Mouse (Mus musculus) gastrocnemius, postnatal 14 days (tissue): ENCODE measurements around the gene Aanat. TPM values are rescaled to one million over a fixed set of nuclear protein-coding genes. Genes with fewer than 3 reads are reported as not detected.

Source experiments
- DNase-seq: peaks from one replicate; pipeline ENCODE4 v3.0.0; 2021; ENCODE audit warnings: mixed read lengths
- intact Hi-C: fragments of 180-260 bp; cut with DNase I; formaldehyde crosslinking; loops from one replicate; pipeline ENCODE4 v1.15.1; 2025; ENCODE audit warnings: low total_unique reads
- total RNA-seq, 2 experiments: library from RNA; stranded (reverse); gene quantifications; 2 replicates each; pipeline ENCODE4 v1.2.3; 2021

Gene Aanat
- total RNA-seq, 2 experiments from 2014 or later = not detected

DNA sequence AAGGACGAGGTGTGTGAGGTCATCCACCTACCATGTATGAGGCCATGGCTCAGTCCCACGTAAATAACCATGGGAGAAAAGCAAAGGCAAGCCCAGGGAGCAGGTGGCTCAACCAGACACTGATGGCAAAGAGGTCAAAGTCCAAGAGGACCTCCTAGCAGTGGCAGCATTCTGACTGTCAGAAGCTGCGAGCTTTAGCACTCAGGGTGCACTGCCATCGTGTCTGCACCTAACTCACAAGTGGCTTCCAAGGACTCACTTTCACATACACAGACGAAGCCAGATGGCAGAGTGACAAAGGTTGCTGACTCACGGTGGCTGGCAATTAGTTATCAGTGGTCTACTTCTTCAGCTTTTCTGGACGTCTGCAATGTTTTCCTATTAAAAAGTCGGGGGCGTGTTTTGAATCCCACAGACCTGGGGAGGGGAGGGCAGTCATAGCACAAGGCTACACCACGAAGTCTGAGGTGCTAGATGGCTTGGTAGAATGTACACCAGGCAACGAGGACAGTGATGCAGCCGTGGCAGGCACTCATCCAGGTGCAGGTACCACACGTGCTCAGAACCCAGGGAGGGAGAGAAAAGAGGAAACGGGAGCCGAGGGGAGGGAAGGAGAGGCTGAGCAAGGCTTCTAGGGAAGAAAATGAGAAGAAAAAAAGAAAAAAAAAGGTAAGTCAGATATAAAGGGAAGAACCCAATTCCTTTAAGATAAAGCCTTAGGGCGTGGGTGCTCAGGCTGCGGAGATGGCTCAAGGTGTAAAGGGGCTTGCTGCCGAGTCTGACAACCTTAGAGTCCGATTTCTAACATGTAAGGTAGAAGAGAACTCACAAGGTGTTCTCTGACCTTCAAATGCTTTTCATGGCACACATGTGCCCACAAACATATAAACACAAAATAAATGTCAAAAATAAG, 14.2 kb upstream of the Aanat start:
- no peak for DNase-seq

DNA sequence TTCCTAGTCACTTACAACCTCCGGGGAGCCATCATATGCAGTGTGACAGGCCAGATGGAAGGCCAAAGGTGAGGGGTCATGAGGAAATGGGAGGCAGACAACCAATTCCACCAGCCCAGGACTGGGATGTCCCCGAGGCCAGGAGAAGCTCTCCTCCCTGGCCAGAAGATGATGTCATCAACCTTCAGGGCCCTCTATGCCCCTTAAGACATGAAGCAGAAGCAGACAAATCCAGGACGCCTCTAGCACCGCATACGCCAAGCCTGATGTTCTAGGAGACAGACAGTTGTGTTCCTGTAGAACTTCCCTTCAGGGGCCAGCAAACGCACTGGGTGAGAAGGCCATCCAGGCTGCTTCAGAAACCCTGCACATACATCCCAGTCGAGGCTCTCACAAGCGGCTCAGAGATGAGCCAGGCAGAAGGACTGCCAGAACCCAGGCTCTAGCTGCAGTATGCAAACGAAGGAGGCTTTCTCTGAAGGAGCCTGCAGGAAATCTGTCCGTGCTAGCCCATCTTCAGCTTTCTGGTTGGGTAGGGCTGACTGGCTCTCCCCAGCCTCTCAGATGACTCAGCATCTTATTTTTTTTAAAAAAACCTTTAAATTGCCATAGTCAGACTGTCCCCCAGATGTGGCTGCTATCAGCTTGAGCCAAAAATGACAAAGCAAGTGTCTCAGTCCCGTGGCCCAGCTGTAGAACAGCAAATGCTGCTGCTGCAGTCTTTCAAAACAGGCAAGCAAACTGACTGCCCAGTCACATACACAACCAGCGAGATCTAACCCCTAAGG, 13.3 kb upstream of the Aanat start:
- intact Hi-C loops = no loop called here
- no peak for DNase-seq

More for the DNA sequence above, 14.2 kb upstream of the Aanat start:
- intact Hi-C loops = no loop called here

DNA sequence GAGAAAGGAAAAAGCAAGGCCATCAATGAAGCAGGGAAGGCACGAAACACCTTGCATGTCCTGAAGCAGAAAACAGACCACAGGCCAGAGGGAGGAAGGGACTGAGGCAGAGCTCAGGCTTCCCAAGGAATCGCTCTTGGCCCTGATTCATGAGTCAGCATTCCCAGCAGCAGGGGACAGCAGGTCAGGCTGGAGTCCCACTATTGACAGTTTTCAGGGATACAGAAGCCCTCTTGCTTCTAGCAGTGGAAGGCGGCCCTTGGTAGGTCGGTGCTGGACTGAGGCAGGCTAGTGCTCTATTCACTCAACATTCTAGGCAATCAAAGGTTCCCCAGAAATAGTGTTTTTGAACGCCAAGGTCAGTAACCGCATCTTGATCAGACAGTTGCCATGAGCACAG, 11.7 kb upstream of the Aanat start:
- intact Hi-C loops = no loop called here
- DNase-seq = no peak

DNA sequence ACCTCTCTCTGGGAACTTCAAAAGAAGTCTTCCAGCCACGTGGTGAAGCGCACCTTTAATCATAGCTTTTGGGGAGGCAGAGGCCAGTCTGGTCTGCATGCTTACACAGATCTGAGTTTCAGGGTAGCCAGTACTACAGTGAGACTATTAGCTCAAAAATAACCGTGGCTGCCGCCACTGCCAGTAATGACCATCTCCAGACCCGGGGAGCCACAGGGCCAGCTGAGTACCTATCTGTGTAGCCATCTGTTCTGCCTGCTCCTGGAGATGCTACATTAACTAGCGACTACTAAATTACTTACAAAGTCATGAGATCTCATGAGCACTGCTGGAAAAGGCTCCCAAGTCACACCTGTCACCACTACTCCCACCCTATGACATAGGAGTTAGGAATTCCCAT, 11.2 kb upstream of the Aanat start:
- intact Hi-C loops = no loop called here
- DNase-seq = no peak

DNA sequence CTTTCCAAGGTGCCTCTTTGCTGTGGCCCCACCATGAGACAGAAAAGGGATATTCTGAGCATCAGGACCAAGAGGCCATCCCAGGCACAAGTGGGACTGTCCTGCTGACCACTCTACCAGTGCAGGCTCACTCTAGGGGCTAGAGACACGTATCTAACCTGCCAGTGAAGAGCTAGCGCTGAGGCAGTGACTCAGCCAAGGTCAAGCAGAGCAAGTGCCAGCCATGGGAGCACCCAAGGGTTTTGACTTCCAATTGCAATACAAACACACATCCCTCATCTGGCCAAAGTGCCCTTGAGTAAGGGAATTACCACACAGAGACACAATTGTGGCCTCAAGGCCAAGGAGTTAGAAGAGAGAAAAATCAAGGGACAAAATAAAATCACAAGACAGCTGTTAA, 10.8 kb upstream of the Aanat start:
- intact Hi-C loops = no loop called here
- DNase-seq = no peak

DNA sequence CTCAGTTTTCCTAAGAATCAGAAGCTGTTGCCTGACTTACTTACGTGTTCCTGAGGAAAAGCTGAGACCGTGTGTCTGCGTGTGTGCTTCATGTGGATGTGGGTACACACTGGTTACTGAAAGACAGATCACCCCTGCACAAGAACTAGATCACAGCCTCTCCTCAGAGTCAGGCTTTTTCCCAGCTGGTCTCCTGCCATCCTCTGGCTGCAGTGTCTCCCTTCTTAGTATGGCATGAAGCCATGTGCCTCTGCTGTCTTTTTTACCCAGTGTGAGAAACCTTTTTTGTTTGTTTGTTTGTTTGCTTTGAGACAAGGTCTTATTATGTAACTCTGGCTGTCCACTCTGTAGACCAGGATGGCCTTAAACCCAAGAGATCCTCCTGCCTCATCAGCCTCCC, 7.0 kb upstream of the Aanat start:
- DNase-seq = no peak
- intact Hi-C loops = no loop called here

DNA sequence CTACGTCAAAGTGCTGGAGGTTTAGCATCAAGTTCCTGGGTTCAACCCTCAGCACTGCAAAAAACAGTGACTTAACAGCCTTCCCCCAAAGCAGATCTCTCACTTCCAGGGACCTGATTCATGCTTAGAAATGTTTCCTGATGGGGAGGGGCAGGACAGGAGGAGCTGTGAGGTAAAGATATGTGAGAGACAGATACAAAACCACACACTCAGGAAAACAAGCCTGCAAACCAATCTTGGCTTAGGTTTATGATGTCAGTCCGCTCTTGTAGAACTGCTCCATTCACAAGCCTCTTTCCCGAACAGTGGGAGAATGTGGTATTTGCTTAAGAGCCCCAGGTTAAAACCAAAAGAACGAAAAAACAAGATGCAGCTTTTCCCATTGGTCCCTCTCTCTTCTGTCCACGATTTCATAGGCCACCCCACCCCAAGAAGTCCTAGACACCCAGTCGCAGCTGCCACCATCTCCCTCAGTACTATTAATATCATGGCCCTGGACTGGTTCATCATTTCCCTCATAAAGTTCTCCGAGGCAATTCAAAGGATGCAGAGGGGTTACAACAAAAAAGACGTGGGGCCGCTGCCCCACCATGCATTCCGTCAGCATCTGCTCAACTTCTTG, 6.1 kb upstream of the Aanat start:
- no peak for DNase-seq
- intact Hi-C loops = no loop called here

DNA sequence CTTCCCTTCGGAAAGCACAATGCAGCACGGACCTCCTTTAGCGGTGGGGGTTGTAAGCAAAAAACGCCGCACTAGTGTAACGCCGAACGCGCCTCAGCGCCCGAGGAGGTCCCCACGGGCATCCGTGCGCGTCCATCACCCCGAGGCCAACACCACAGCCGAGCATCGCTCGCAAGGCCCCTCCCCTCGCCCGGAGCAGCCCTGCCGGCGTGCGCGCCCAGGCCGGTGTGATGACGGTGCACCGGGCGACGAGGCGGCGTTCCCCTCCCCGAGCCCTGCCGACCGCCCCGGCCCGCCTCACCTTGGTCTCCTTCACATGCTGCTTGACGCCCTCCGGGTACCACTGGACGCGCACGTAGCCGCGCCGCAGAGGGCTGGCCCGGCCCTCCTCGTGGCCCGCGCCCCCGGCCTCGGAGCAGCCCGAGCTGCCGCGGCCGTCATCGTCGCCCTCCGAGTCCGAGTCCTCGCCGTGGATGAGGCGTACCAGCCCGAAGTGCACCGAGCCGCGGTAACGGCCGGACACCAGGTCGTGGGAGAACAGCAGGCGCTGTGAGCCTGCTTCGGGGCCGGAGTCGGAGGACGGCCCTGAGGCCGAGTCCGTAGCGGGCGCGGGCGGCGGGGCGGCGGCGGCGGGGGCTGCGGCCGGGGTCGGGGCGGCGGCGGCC, 5.4 kb upstream of the Aanat start:
- intact Hi-C loops = no loop called here
- DNase-seq = peak; percentile 52

DNA sequence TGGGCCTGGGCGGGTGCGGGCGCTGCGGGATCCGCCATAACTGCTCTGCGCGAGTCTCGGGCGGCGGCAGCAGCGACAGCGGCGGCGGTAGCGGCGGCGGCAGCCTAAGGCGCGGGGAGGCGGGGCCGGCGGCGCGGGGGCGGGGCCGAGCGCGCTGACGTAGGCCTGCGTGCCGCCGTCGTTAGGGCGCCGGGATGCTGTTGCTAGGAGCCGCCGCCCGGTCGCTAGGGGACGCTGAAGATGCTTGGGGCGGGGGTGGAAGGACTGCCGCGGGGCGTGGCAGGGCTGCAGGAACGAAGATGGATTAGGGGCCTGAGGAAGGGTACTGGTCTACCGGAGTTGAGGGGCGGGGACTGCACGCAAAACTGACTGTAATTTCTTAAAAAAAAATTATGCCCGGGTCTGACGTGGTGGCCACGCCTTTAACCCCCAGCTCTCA, 4.8 kb upstream of the Aanat start, which contains the start of gene Ube2o:
TSS of gene Ube2o (minus strand) at position 72 of the 439 bp plus-strand sequence.
- peak; percentile 89 for DNase-seq
- intact Hi-C loops = no loop called here

DNA sequence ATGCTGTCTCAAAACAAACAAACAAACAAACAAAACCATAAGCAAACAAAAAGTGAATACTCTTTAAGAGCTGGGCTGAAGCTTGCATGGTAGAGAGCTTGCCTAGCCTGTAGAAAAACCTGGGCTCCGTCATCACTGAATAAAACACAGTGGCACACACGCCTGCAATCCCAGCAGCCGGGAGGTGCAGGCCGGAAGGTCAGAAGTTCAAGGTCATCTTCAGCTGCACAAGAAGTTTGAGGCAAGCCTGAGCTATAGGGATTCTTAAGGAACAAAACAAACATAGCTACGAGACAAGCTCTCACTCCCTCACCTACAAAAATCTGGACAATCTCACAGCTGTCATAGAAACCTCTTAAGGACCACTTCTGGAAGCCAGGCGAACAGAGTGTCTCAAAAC, 550 bp upstream of the Aanat start:
- no peak for DNase-seq
- intact Hi-C loops = loop anchor here (2.0 kb wide), 1 partner anchor 43 kb away; no protein-coding TSS in a partner anchor

DNA sequence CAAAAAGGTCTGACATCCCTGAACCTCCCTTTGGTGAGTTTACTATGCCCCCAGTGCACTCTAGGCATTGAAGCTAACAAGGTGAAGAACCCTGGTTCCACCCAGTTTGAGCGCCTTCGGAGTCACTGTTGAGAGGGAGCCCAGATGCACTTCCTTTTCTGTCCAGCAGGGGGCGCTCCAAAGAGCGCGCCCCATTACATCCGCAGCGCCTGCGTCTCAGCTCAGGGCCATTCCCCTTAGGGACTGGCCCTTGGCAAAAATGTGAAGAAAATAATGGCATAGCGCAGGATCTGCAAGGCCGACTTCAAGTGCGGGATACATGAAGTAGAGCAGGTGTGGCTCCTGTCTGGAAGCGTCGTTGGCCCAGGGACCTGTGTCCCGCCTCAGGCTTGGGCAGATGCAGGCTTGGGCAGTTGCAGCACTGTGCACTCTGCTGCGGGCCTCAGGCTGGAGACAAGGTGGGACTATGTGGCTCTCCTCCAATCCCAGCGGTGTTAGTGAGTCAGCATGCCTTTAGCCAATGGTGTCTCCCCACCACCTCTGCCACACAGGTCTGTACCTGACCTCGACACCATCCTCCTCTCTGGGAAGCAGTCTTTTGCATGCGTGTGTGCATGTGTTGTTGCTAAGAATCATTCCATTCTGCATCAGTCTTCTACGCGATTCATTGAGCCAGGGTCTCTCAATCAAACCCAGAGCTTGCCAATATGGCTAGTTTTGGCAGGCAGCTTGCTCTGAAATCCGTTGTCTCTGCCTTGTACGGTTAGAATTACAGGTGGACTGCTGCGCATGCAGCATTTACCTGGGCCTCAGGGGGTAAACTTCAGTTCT, 784 bp downstream of the Aanat start:
- peak; percentile 63 for DNase-seq
- intact Hi-C loops = loop anchor here (2.0 kb wide), 1 partner anchor 42 kb away; no protein-coding TSS in a partner anchor

DNA sequence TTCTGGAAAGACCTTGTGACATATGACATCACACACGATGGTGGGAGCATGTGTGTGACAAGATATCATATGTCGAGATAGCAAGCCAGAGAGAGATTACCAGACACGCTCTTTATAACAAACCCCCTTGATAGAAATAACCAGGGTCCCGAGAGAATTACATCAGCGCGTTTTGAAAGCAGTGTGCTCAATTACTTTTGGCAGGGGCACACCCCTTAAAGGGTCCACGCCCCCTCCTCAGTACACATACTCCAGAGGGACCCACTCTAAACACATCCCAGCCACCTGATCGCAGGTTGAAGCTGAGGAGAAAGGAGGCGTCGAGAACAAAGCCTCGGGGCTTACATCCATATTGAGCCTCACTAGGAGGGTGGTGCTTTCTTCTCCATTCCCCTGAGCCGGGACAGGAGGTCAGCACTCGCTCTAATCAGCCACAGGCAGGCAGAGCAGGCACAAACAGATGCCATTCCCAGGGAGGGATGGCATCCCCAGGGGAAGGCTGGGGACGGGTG, 2.8 kb downstream of the Aanat start:
- no peak for DNase-seq
- intact Hi-C loops = no loop called here

DNA sequence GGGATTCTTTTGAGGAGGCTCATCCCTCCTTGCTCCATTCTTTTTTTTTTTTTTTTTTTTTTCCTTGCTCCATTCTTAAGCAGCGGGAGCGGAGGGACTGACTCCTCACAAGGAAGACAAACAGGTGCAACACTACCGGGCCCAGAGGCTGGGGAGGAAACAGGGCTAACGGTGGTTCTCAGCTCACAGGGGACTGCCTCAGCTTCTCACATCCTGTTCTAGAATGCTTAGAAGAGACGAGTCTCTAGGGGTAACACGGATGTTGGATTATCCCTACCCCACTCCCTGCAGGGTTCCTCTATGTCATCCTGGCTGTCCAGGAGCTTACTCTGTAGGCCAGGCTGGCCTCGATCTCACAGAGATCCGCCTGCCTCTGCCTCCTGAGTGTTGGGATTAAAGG, 3.3 kb downstream of the Aanat start:
- intact Hi-C loops = no loop called here
- no peak for DNase-seq

DNA sequence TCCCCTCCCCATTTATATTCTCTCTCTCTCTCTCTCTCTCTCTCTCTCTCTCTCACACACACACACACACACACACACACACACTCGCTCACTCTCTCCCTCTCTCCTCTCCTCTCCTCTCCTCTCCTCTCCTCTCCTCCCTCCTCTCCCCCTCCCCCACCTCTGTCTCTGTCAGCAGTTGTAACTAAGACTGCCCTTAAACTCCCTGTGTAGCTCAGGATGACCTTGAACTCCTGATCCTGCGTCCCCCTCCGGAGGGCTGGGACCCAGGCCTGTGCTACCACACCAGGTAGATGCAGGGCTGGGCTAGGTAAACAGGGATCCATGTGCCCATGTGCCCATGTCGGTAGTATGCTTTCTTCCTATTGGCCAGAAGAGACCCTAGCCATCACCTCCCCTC, 5.4 kb downstream of the Aanat start:
- DNase-seq = no peak
- intact Hi-C loops = no loop called here

DNA sequence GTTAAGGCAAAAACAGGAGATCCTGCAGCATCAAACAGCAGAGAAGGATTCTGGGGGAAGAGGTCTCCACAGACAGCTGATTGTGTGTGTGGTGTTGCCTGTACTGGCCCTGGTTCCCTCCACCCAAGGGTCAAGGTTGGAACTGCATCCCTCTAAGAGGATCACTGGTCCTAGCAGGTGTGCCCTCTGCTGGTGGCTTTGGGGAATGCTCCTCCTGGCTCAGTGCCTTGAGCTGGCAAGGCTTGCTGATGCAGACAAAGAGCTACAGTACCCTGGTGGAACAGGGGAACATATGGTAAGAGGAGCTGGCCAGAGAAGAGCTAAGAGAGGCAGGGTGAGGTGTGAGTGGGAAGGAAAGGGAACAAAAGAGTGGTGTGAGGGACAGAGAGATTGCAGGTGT, 6.2 kb downstream of the Aanat start:
- intact Hi-C loops = no loop called here
- DNase-seq = peak; percentile 92

DNA sequence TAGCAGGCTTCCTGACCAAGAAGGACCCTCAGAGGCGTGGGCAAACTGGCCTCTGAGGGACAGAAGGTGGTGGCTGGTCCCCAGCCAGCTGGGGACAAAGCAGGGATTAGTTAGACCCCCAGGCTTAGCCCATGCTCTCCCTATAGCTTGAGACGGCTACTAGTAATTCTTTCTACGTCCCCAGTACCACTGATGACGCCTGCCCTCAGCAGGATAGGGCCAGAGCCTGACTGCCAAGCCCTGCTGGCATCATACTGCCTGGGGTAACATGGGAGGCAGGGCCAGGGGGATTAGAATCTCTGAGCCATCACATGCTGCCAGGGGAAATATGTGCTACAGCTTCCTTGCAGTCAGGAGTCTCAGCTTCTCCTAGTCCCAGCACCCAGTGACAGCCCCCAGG, 7.1 kb downstream of the Aanat start:
- intact Hi-C loops = no loop called here
- DNase-seq = no peak

DNA sequence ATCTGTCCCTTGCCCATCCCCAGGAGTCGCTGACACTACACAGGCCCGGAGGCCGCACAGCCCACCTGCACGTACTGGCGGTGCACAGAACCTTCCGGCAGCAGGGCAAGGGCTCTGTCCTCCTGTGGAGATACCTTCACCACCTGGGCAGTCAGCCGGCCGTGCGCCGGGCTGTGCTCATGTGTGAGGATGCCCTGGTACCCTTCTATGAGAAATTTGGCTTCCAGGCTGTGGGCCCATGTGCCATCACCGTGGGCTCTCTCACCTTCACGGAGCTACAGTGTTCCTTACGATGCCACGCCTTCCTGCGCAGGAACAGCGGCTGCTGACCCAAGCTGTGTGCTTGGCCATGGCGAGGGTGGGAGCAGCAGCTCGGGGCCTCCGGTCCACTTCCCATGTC, 10.5 kb downstream of the Aanat start:
- DNase-seq = no peak
- intact Hi-C loops = no loop called here

DNA sequence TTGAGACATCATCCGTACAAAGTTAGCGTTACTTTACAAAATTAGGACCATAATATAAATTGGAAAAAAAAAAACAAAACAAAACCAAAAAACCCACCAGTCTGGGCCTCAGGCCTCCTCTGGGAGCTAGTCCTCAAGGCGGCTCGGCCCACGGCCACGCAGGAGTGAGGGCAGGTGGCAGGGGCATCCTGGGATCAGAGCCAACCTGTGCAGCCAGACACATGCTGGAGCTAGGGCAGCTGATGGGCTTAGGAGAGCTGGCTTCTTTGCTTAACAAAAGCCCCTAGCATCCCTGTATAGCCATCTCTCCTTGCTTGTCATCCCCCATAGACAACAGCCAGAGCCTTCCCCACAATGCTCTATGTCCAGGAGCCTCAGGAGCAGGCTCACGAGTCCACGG, 12.0 kb downstream of the Aanat start:
- no peak for DNase-seq
- intact Hi-C loops = no loop called here

DNA sequence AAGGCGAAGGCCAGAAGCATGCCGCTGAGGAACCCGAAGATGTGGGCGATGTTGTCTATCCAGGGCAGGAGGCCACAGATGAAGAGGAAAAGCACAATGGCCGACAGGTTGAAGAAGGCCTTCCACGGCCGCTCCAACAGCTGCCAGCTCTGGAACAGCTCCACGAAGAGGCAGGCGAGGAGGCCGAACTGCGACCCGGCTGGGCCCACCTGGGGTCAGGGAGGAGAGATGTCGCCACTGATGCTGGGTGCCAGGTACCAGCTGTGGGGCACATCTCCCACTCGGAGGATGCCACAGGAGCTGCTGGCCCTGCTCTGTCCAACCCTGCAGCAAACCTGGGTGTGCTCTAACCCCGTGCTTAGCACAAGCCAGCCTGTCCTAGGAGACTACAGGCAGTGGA, 13.0 kb downstream of the Aanat start:
- intact Hi-C loops = no loop called here
- no peak for DNase-seq
